10 mouse cellular contexts compared by ENCODE assay signal in genomic region chr5:106417210-106417609, GRCm38 (mm10). TPM values are rescaled to one million over a fixed set of nuclear protein-coding genes. Genes with fewer than 3 reads are reported as not detected.
DNase-seq lines count a peak whose midpoint lies in the region; ATAC-seq and TF ChIP-seq lines count a peak whose summit lies in the region.
"Had no signal": no experiment of that assay in that cellular context is flagged by ENCODE, and none has a peak within 500 bp of the region (broad histone marks: within the 10 kb centered on the region; RNA-seq: fewer than 3 reads in every experiment).

No protein-coding gene starts in this region.

- no peak for TF ChIP-seq EP300 in lung, postnatal 0 days (IDR thresholded peaks at IDR 0.05)

- no peak overlapping the region for H3K27ac ChIP-seq in lung, postnatal 0 days (ENCODE audit: low read length)
- H3K27ac ChIP-seq in neural tube, embryonic 11.5 days (ENCODE audit: low read depth, low read length): no peak overlapping the region
- H3K27ac ChIP-seq in forebrain, embryonic 12.5 days: no peak overlapping the region
- H3K27ac ChIP-seq: lung, embryonic 15.5 days had no signal

- no peak overlapping the region for H3K4me2 ChIP-seq in lung, postnatal 0 days (replicated peaks; ENCODE audit: low read depth, low read length)
- no peak overlapping the region for H3K4me2 ChIP-seq in neural tube, embryonic 11.5 days (ENCODE audit: low read depth)
- H3K4me2 ChIP-seq in forebrain, embryonic 12.5 days: no peak overlapping the region
- H3K4me2 ChIP-seq: lung, embryonic 15.5 days had no signal

- no peaks in the 10 kb centered on the region for H3K4me1 ChIP-seq in lung, postnatal 0 days (ENCODE audit: insufficient read depth, low read depth, low read length)
- no peaks in the 10 kb centered on the region for H3K4me1 ChIP-seq in neural tube, embryonic 11.5 days (ENCODE audit: control insufficient read depth, insufficient read depth, low read length)
- H3K4me1 ChIP-seq in forebrain, embryonic 12.5 days: no peaks in the 10 kb centered on the region
- H3K4me1 ChIP-seq: lung, embryonic 15.5 days had no signal

- no peak overlapping the region for H3K4me3 ChIP-seq in lung, postnatal 0 days (ENCODE audit: low read depth, low read length)
- H3K4me3 ChIP-seq in neural tube, embryonic 11.5 days (ENCODE audit: low read depth, low read length): no peak overlapping the region
- no peak overlapping the region for H3K4me3 ChIP-seq in forebrain, embryonic 12.5 days (replicated peaks)
- H3K4me3 ChIP-seq: lung, embryonic 15.5 days had no signal

- TF ChIP-seq CTCF in lung, postnatal 0 days (IDR thresholded peaks at IDR 0.05): peak; percentile 40

- ATAC-seq in cerebellum, adult (ENCODE audit: insufficient number of reproducible peaks, low FRiP score, low TSS enrichment): no peak
- ATAC-seq in lung, postnatal 0 days: no peak
- ATAC-seq in neural tube, embryonic 11.5 days (ENCODE audit: insufficient read depth, low FRiP score, low TSS enrichment): no peak
- ATAC-seq in forebrain, embryonic 12.5 days (ENCODE audit: low FRiP score): no peak

- no peaks in the 10 kb centered on the region for H3K9me3 ChIP-seq in lung, postnatal 0 days (ENCODE audit: low read length)
- no peaks in the 10 kb centered on the region for H3K9me3 ChIP-seq in neural tube, embryonic 11.5 days (ENCODE audit: control insufficient read depth, low read length)
- H3K9me3 ChIP-seq in forebrain, embryonic 12.5 days: no peaks in the 10 kb centered on the region
- H3K9me3 ChIP-seq: lung, embryonic 15.5 days had no signal

- no peaks in the 10 kb centered on the region for H3K27me3 ChIP-seq in lung, postnatal 0 days (replicated peaks; ENCODE audit: insufficient read depth, low read length)
- H3K27me3 ChIP-seq in neural tube, embryonic 11.5 days (ENCODE audit: control insufficient read depth, insufficient read depth, low read length): no peaks in the 10 kb centered on the region
- 0 out of 2 replicates have a peak, but pooled peaks cover 8% of the 10 kb centered on the region for H3K27me3 ChIP-seq in forebrain, embryonic 12.5 days
- H3K27me3 ChIP-seq: lung, embryonic 15.5 days had no signal

- H3K9ac ChIP-seq in lung, postnatal 0 days (replicated peaks; ENCODE audit: low read depth): no peak overlapping the region
- H3K9ac ChIP-seq in neural tube, embryonic 11.5 days (ENCODE audit: low read length): no peak overlapping the region
- H3K9ac ChIP-seq in forebrain, embryonic 12.5 days: no peak overlapping the region
- H3K9ac ChIP-seq: lung, embryonic 15.5 days had no signal

- 31% methylated on average over 7 of the region's 7 CpGs for WGBS in lung, postnatal 0 days
- WGBS in neural tube, embryonic 11.5 days: 39% methylated on average over 7 of the region's 7 CpGs
- 32% methylated on average over 7 of the region's 7 CpGs for whole genome bisulfite sequencing in forebrain, embryonic 12.5 days

- DNase-seq in cerebellum, adult 11 months: peak; percentile 41
- DNase-seq in lung, postnatal 0 days (ENCODE audit: low spot score): peak; percentile 11
- no peak for DNase-seq in lung, postnatal 14 days
- peak; percentile 52 for DNase-seq in cerebellum, adult 9-10 months
- peak; percentile 47 for DNase-seq in neural tube, embryonic 11.5 days (ENCODE audit: low spot score)
- no peak for DNase-seq in urinary bladder, postnatal 36 days (ENCODE audit: low spot score in 2 of 2)

- no peaks in the 10 kb centered on the region for H3K36me3 ChIP-seq in lung, postnatal 0 days (ENCODE audit: insufficient read depth, low read length)
- no peaks in the 10 kb centered on the region for H3K36me3 ChIP-seq in neural tube, embryonic 11.5 days (ENCODE audit: control insufficient read depth, insufficient read depth, low read length)
- H3K36me3 ChIP-seq in forebrain, embryonic 12.5 days (replicated peaks): no peaks in the 10 kb centered on the region
- H3K36me3 ChIP-seq: lung, embryonic 15.5 days had no signal

RNA-seq across cellular contexts. Expression of gene Barhl2, which starts 40.8 kb away (rescaled TPM):
- polyA plus RNA-seq in lung, postnatal 0 days (2015; fragmentation: Nextera tagmentation; extraction: Ambion mirVana): not detected in 2 replicates
- 3.9 and 4.2 TPM in 2 replicates for polyA plus RNA-seq in neural tube, embryonic 11.5 days (2014; fragmentation: Nextera tagmentation; extraction: Ambion mirVana)
- 6.2 and 7.6 TPM in 2 replicates for polyA plus RNA-seq in forebrain, embryonic 12.5 days (2016; fragmentation: Nextera tagmentation; extraction: Ambion mirVana)
- polyA plus RNA-seq: lung, embryonic 15.5 days; stomach, embryonic 16.5 days had no signal

Comparison
In these comparisons a context has a peak if more than half of its experiments do, and no peak if none do; other contexts are left out.
1. DNase-seq: peak in cerebellum, adult 11 months (single experiment), lung, postnatal 0 days (single experiment), cerebellum, adult 9-10 months (single experiment) and neural tube, embryonic 11.5 days (single experiment); none in lung, postnatal 14 days (single experiment) and urinary bladder, postnatal 36 days (0 of 2).